Mouse (Mus musculus) MEL (cell line): ENCODE results near the gene Sarm1. TPM values are rescaled to one million over a fixed set of nuclear protein-coding genes. Genes with fewer than 3 reads are reported as not detected.

Experiments used
- DNase-seq: peaks from one replicate; pipeline ENCODE4 v3.0.0; 2011; ENCODE audit warnings: low read depth, low spot score
- H3K27ac ChIP-seq: 2 replicates; pipeline ENCODE4 v1.5.1; 2012; ENCODE audit warnings: low read depth, mild to moderate bottlenecking, control low read depth, low read length, moderate library complexity; ENCODE audit not compliant: control insufficient read depth
- H3K27me3 ChIP-seq, 2 experiments: fragments of 150-350 bp in 1 of 2; sonication (generic) in 1 of 2; 2 replicates each; pipeline ENCODE4 v1.6.1; 2012; ENCODE audit warnings: low read length in 2 of 2, mild to moderate bottlenecking in 2 of 2, improper control_type of control experiment in 1 of 2, moderate library complexity in 1 of 2; ENCODE audit not compliant: insufficient read depth in 2 of 2, control insufficient read depth in 1 of 2
- H3K36me3 ChIP-seq, 2 experiments: 2 replicates each; pipeline ENCODE4 v1.6.1; 2012 to 2014; ENCODE audit warnings: low read length in 2 of 2, improper control_type of control experiment in 1 of 2, inconsistent platforms in 1 of 2, mild to moderate bottlenecking in 1 of 2; ENCODE audit not compliant: insufficient read depth in 2 of 2, control insufficient read depth in 1 of 2
- H3K4me1 ChIP-seq, 2 experiments: fragments of 150-350 bp in 1 of 2; sonication (generic) in 1 of 2; 2 replicates each; pipeline ENCODE4 v1.6.1; 2012; ENCODE audit warnings: low read length in 2 of 2, improper control_type of control experiment in 1 of 2, mild to moderate bottlenecking in 1 of 2; ENCODE audit not compliant: insufficient read depth in 2 of 2, control insufficient read depth in 1 of 2
- H3K4me3 ChIP-seq, 2 experiments: fragments of 150-350 bp in 1 of 2; sonication (generic) in 1 of 2; 2 replicates each; pipeline ENCODE4 v1.5.1; 2012; ENCODE audit warnings: low read depth in 2 of 2, low read length in 2 of 2, mild to moderate bottlenecking in 2 of 2, moderate library complexity in 2 of 2, control low read depth in 1 of 2, improper control_type of control experiment in 1 of 2; ENCODE audit not compliant: control insufficient read depth in 1 of 2, insufficient read depth in 1 of 2
- H3K79me2 ChIP-seq: 2 replicates; pipeline ENCODE4 v1.6.1; 2012; ENCODE audit warnings: mild to moderate bottlenecking, low read length, moderate library complexity; ENCODE audit not compliant: control insufficient read depth, poor library complexity, insufficient read depth
- H3K9ac ChIP-seq: 2 replicates; pipeline ENCODE4 v1.6.1; 2012; ENCODE audit warnings: low read depth, mild to moderate bottlenecking, control low read depth, low read length, moderate library complexity; ENCODE audit not compliant: control insufficient read depth, poor library complexity, severe bottlenecking
- H3K9me3 ChIP-seq: fragments of 150-350 bp; sonication (generic); replicated peaks from 2 replicates; pipeline ENCODE4 v1.6.1; 2012; ENCODE audit warnings: mild to moderate bottlenecking, low read length, improper control_type of control experiment, moderate library complexity; ENCODE audit not compliant: insufficient read depth
- CHD2 ChIP-seq: IDR thresholded peaks from 2 replicates; pipeline ENCODE4 v1.6.1; 2011; ENCODE audit warnings: low read length, improper control_type of control experiment
- CTCF ChIP-seq, 3 experiments: IDR thresholded peaks in 2 of 3; conservative IDR thresholded peaks in 1 of 3; 2 replicates each; pipeline ENCODE4 v1.5.1; 2011 to 2012; ENCODE audit warnings: low read length in 3 of 3, low read depth in 2 of 3, mild to moderate bottlenecking in 2 of 3, improper control_type of control experiment in 1 of 3, inconsistent platforms in 1 of 3, mixed read lengths in 1 of 3, moderate library complexity in 1 of 3; ENCODE audit not compliant: control insufficient read depth in 1 of 3, insufficient read depth in 1 of 3, poor library complexity in 1 of 3, severe bottlenecking in 1 of 3
- ELF1 ChIP-seq: IDR thresholded peaks from 2 replicates; pipeline ENCODE4 v1.6.1; 2014; ENCODE audit warnings: low read depth, mild to moderate bottlenecking, inconsistent platforms, low read length, improper control_type of control experiment, moderate library complexity
- EP300 ChIP-seq, 2 experiments: IDR thresholded peaks; 2 replicates each; pipeline ENCODE4 v1.6.1; 2011; ENCODE audit warnings: improper control_type of control experiment in 2 of 2, low read length in 2 of 2, low read depth in 1 of 2, mild to moderate bottlenecking in 1 of 2
- ETS1 ChIP-seq: IDR thresholded peaks from 2 replicates; pipeline ENCODE4 v1.6.1; 2012; ENCODE audit warnings: low read depth, mild to moderate bottlenecking, inconsistent platforms, low read length, improper control_type of control experiment, moderate library complexity
- HCFC1 ChIP-seq: IDR thresholded peaks from 2 replicates; pipeline ENCODE4 v1.6.1; 2012; ENCODE audit warnings: low read depth, mild to moderate bottlenecking, inconsistent platforms, low read length, improper control_type of control experiment, moderate library complexity
- JUND ChIP-seq: IDR thresholded peaks from 2 replicates; pipeline ENCODE4 v1.6.1; 2011; ENCODE audit warnings: low read depth, mild to moderate bottlenecking, improper control_type of control experiment, low read length
- MAFK ChIP-seq: IDR thresholded peaks from 2 replicates; pipeline ENCODE4 v1.6.1; 2011; ENCODE audit warnings: low read depth, mild to moderate bottlenecking, low read length, improper control_type of control experiment, borderline replicate concordance
- POLR2A ChIP-seq, 2 experiments: IDR thresholded peaks; 2 replicates each; pipeline ENCODE4 v1.6.1; 2011 to 2012; ENCODE audit warnings: low read length in 2 of 2, mild to moderate bottlenecking in 2 of 2, control low read depth in 1 of 2, improper control_type of control experiment in 1 of 2, low read depth in 1 of 2, moderate library complexity in 1 of 2; ENCODE audit not compliant: control insufficient read depth in 1 of 2, insufficient read depth in 1 of 2, poor library complexity in 1 of 2
- RAD21 ChIP-seq: IDR thresholded peaks from 2 replicates; pipeline ENCODE4 v1.6.1; 2011; ENCODE audit warnings: mild to moderate bottlenecking, low read depth, low read length, improper control_type of control experiment
- RCOR1 ChIP-seq: IDR thresholded peaks from 2 replicates; pipeline ENCODE4 v1.6.1; 2012; ENCODE audit warnings: low read depth, mild to moderate bottlenecking, inconsistent platforms, low read length, improper control_type of control experiment
- TAL1 ChIP-seq: IDR thresholded peaks from 2 replicates; pipeline ENCODE4 v1.6.1; 2012; ENCODE audit warnings: mild to moderate bottlenecking, inconsistent platforms, low read length, moderate library complexity, mixed read lengths
- USF2 ChIP-seq, 2 experiments: IDR thresholded peaks; 2 replicates each; pipeline ENCODE4 v1.6.1; 2011 to 2012; ENCODE audit warnings: improper control_type of control experiment in 2 of 2, low read length in 2 of 2, borderline replicate concordance in 1 of 2, inconsistent platforms in 1 of 2, low read depth in 1 of 2, mild to moderate bottlenecking in 1 of 2; ENCODE audit not compliant: insufficient read depth in 1 of 2
- ZC3H11A ChIP-seq: IDR thresholded peaks from 2 replicates; pipeline ENCODE4 v1.6.1; 2012; ENCODE audit warnings: low read depth, mild to moderate bottlenecking, inconsistent platforms, low read length, improper control_type of control experiment
- polyA plus RNA-seq, 2 experiments: library from polyadenylated mRNA; stranded (reverse) in 1 of 2; unstranded in 1 of 2; fragments of >175 nt in 1 of 2; fragments of >200 nt in 1 of 2; gene quantifications; 2 replicates each; pipeline versions ENCODE4 v1.2.1 to v1.2.4; 2012; ENCODE audit warnings: low replicate concordance in 2 of 2, low read depth in 1 of 2; ENCODE audit not compliant: insufficient read length in 2 of 2, insufficient read depth in 1 of 2, missing spikeins in 1 of 2
- total RNA-seq: library from RNA; depleted of rRNA; stranded (reverse); fragments of 300-350 nt; gene quantifications from 2 replicates; pipeline ENCODE4 v1.2.3, GENCODE M21; 2012

The Sarm1 gene
- total and polyA plus RNA-seq, 3 experiments, result 0.73 to 4.3 TPM; not detected in 1

DNA sequence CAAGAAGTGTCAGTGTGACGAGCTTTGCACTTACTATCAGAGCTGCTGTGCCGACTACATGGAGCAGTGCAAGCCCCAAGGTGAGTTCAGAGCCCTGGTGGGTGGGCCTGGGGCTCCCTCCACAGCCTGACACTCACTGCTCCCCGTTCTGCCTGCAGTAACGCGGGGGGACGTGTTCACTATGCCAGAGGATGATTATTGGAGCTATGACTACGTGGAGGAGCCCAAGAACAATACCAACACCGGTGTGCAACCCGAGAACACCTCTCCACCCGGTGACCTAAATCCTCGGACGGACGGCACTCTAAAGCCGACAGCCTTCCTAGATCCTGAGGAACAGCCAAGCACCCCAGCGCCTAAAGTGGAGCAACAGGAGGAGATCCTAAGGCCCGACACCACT, 2.0 kb upstream of the Sarm1 start:
- H3K79me2 ChIP-seq, result no peaks in the 10 kb centered on the region
- H3K9ac ChIP-seq, result no peak overlapping the region
- DNase-seq, result no peak
- no peak overlapping the region for H3K27ac ChIP-seq
- no peak overlapping the region for H3K4me3 ChIP-seq
- H3K36me3 ChIP-seq, result peaks cover 0 to 7% of the 10 kb centered on the region in 2 experiments; a peak in 1 of 4 replicates
- H3K4me1 ChIP-seq, result peaks cover 0 to 26% of the 10 kb centered on the region in 2 experiments; a peak in 3 of 4 replicates
- no peaks in the 10 kb centered on the region; a peak in 3 of 4 replicates for H3K27me3 ChIP-seq
- H3K9me3 ChIP-seq, result no peaks in the 10 kb centered on the region
- TF ChIP-seq RAD21 (no peak), ELF1 (no peak), JUND (no peak), TAL1 (no peak), HCFC1 (no peak), CTCF (IDR thresholded peaks at IDR 0.05 in 2 of 3, conservative IDR thresholded peaks at IDR 0.05 in 1 of 3; ENCODE audit: control insufficient read depth in 1 of 3, insufficient read depth in 1 of 3, low read depth in 2 of 3, low read length in 3 of 3, poor library complexity in 1 of 3, severe bottlenecking in 1 of 3) (no peak)

DNA sequence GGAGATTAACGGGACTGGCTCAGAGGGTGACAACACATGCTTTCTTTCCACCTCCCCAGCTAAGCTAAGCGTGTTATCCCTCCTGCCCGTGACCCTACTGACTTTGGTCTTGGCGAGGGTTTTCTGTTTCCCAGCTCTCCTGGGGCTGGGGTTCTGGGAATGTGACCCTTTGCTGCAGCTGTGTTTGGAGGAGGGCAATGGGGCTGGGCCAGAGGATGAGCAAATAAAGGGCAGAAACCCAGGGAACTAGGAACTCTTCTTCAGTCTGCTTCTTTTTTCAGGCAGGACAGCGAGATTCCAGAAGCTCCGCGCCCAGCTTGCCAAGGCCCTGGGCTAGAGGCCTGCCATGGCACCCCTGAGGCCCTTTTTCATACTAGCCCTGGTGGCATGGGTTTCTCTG, 1.4 kb upstream of the Sarm1 start, which contains the start of gene Vtn:
Gene Vtn, plus strand, starts transcription at position 88 of the 400 bp plus-strand sequence.
- Histone ChIP-seq H3K27me3 (peaks cover 0 to under 1% of the 10 kb centered on the region in 2 experiments; a peak in 3 of 4 replicates), H3K27ac (peak within 1 kb of the TSS; percentile 43; the same call in 1 of the 2 replicates)

GRCm38 (mm10) chr11:78497071-78497541, 448 bp downstream of the Sarm1 start:
- Histone ChIP-seq H3K4me3 (peak overlapping the region in 1 of 2 experiments; percentile 22; a peak in 2 of 4 replicates), H3K4me1 (peaks cover 0 to 17% of the 10 kb centered on the region in 2 experiments; a peak in 2 of 4 replicates), H3K9ac (no peak overlapping the region), H3K27ac (no peak overlapping the region), H3K36me3 (peaks cover 0 to 7% of the 10 kb centered on the region in 2 experiments; a peak in 1 of 4 replicates), H3K79me2 (no peaks in the 10 kb centered on the region)
- no peak for DNase-seq
- no peak for TF ChIP-seq USF2 (IDR thresholded peaks at IDR 0.05; ENCODE audit: borderline replicate concordance in 1 of 2, insufficient read depth in 1 of 2, low read depth in 1 of 2, low read length in 2 of 2)
- TF ChIP-seq CHD2, result no peak
- TF ChIP-seq ZC3H11A, result no peak
- no peak for TF ChIP-seq MAFK
- TF ChIP-seq EP300 (IDR thresholded peaks at IDR 0.05; ENCODE audit: low read depth in 1 of 2, low read length in 2 of 2), result no peak
- TF ChIP-seq, all 39 proteins: peak for 0
- H3K27me3 ChIP-seq, result peaks cover 0 to 1% of the 10 kb centered on the region in 2 experiments; a peak in 3 of 4 replicates
- no peaks in the 10 kb centered on the region for H3K9me3 ChIP-seq

More for the DNA sequence above, 1.4 kb upstream of the Sarm1 start, which contains the start of gene Vtn:
- Histone ChIP-seq H3K9ac (peak within 1 kb of the TSS; percentile 69), H3K4me3 (peak within 1 kb of the TSS; percentile 65 to 80), H3K9me3 (no peaks in the 10 kb centered on the region), H3K36me3 (peaks cover 0 to 7% of the 10 kb centered on the region in 2 experiments; a peak in 1 of 4 replicates), H3K4me1 (peaks cover 0 to 26% of the 10 kb centered on the region in 2 experiments; a peak in 3 of 4 replicates), H3K79me2 (no peaks in the 10 kb centered on the region)
- no peak for DNase-seq
- TF ChIP-seq ETS1 (no peak), POLR2A (IDR thresholded peaks at IDR 0.05; ENCODE audit: control insufficient read depth in 1 of 2, insufficient read depth in 1 of 2, low read depth in 1 of 2, low read length in 2 of 2, poor library complexity in 1 of 2) (0 out of 4 replicates have a peak, but pooled peaks of 1 of the 2 experiments have one; percentile 27), RCOR1 (no peak)
